Mouse (Mus musculus) Patski (cell line): ENCODE results near the gene Ehhadh. TPM values are rescaled to one million over a fixed set of nuclear protein-coding genes. Genes with fewer than 3 reads are reported as not detected.
"Not testable (repeated sequence)": the region's sequence is repeated elsewhere in the genome, so short reads cannot be mapped to it uniquely, and the experiment has no call there.

Experiments used
- ATAC-seq: fragments of 100-300 bp; one replicate; pipeline ENCODE4 v1.8.0; 2021
- CTCF ChIA-PET: fragments of 350-600 bp; sonication (Branson Sonifier 250); formaldehyde crosslinking; loops from one replicate; lab custom pipeline; 2022; ENCODE audit warnings: inconsistent platforms; lab: Charles Lee
- POLR2A ChIA-PET: fragments of 350-600 bp; sonication (Branson Sonifier 250); formaldehyde crosslinking; loops from one replicate; lab custom pipeline; 2022; ENCODE audit warnings: antibody characterized with exemption, inconsistent platforms; lab: Charles Lee
- DNase-seq: peaks from one replicate; pipeline ENCODE4 v3.0.0-alpha.2; 2011; ENCODE audit warnings: low read depth, low spot score
- H3K27me3 ChIP-seq: fragments of 371-371 bp; one replicate; pipeline ENCODE4 v1.5.1; 2021
- CTCF ChIP-seq: fragments of 100-300 bp; IDR thresholded peaks from one replicate; pipeline ENCODE4 v1.5.1; 2021
- in situ Hi-C: fragments of 300-500 bp; cut with MboI; formaldehyde crosslinking; loops from 3 replicates; pipeline ENCODE4 v1.11.1; 2018; ENCODE audit warnings: low pct_unique_long_range_greater_than_20kb, mixed read lengths
- polyA plus RNA-seq: library from polyadenylated mRNA; unstranded; gene quantifications from one replicate; pipeline ENCODE4 v1.2.3, GENCODE M21; 2021

Ehhadh gene
- polyA plus RNA-seq, 1 experiment from 2014 or later = 0.08 TPM

- no peak for ATAC-seq
- TF ChIP-seq CTCF = no peak
- POLR2A ChIA-PET = interaction anchor here (0.7 kb wide), 1 partner anchor 10 kb away, joined by 3 read pairs; no protein-coding TSS in a partner anchor
- H3K27me3 ChIP-seq = no peaks in the 10 kb centered on the region
- CTCF ChIA-PET = interaction anchor here (1.1 to 2.7 kb wide), 4 partner anchors 19 to 67 kb away, joined by 3 to 6 read pairs (median 4); no protein-coding TSS in a partner anchor
- in situ Hi-C loops = no loop called here
- no peak for DNase-seq
Observed at GRCm38 (mm10) chr16:21795071-21795470, 7.5 kb upstream of the Ehhadh start.

- DNase-seq (no peak), ATAC-seq (no peak)
- no peak for TF ChIP-seq CTCF
- in situ Hi-C loops = no loop called here
- CTCF ChIA-PET = interaction anchor here (1.1 to 2.7 kb wide), 4 partner anchors 20 to 67 kb away, joined by 3 to 6 read pairs (median 4); no protein-coding TSS in a partner anchor
- H3K27me3 ChIP-seq = no peaks in the 10 kb centered on the region
- POLR2A ChIA-PET = interaction anchor here (0.7 kb wide), 1 partner anchor 10 kb away, joined by 3 read pairs; no protein-coding TSS in a partner anchor
Observed at GRCm38 (mm10) chr16:21794697-21795045, 7.1 kb upstream of the Ehhadh start.

- POLR2A ChIA-PET = interaction anchor here (0.6 to 0.7 kb wide), 2 partner anchors 11 to 164 kb away, joined by 3 to 5 read pairs; no protein-coding TSS in a partner anchor
- CTCF ChIA-PET = interaction anchor here (1.1 to 2.7 kb wide), 4 partner anchors 21 to 66 kb away, joined by 3 to 6 read pairs (median 4); no protein-coding TSS in a partner anchor
- DNase-seq (peak; percentile 51), ATAC-seq (peak; percentile 96)
- no peak for TF ChIP-seq CTCF
- in situ Hi-C loops = no loop called here
- no peaks in the 10 kb centered on the region for H3K27me3 ChIP-seq
Observed at GRCm38 (mm10) chr16:21793875-21794696, 6.5 kb upstream of the Ehhadh start, which contains the start of gene Map3k13. TSS of gene Map3k13 (plus strand) at chr16:21794346.

GRCm38 (mm10) chr16:21793080-21793810 lies 5.6 kb upstream of the Ehhadh start:
- in situ Hi-C loops, H3K27me3 ChIP-seq, ATAC-seq, DNase-seq: not testable (repeated sequence)
- ChIA-PET POLR2A (interaction anchor here (0.6 kb wide), 1 partner anchor 163 kb away, joined by 5 read pairs; no protein-coding TSS in a partner anchor), CTCF (interaction anchor here (0.9 to 1.5 kb wide), 4 partner anchors 22 to 65 kb away, joined by 3 to 5 read pairs (median 4); no protein-coding TSS in a partner anchor)

GRCm38 (mm10) chr16:21791779-21792178 lies 4.2 kb upstream of the Ehhadh start:
- in situ Hi-C loops = no loop called here
- ChIA-PET CTCF (interaction anchor here (1.1 to 1.5 kb wide), 3 partner anchors 26 to 64 kb away, joined by 3 to 5 read pairs (median 3); no protein-coding TSS in a partner anchor), POLR2A (no interaction called here)
- no peaks in the 10 kb centered on the region for H3K27me3 ChIP-seq
- TF ChIP-seq CTCF = no peak
- no peak for ATAC-seq
- DNase-seq = no peak

GRCm38 (mm10) chr16:21790469-21790868 lies 2.9 kb upstream of the Ehhadh start:
- ATAC-seq (no peak), DNase-seq (no peak)
- in situ Hi-C loops = no loop called here
- CTCF ChIA-PET = no interaction called here
- H3K27me3 ChIP-seq = no peaks in the 10 kb centered on the region
- POLR2A ChIA-PET = no interaction called here
- TF ChIP-seq CTCF = no peak

- TF ChIP-seq CTCF = no peak
- in situ Hi-C loops = no loop called here
- CTCF ChIA-PET = no interaction called here
- POLR2A ChIA-PET = no interaction called here
- ATAC-seq (no peak), DNase-seq (no peak)
- H3K27me3 ChIP-seq = no peaks in the 10 kb centered on the region
Observed at GRCm38 (mm10) chr16:21789180-21789579, 1.6 kb upstream of the Ehhadh start.

- POLR2A ChIA-PET = no interaction called here
- in situ Hi-C loops = no loop called here
Observed at GRCm38 (mm10) chr16:21788581-21788980, 974 bp upstream of the Ehhadh start.

GRCm38 (mm10) chr16:21786317-21786716 lies 1.3 kb downstream of the Ehhadh start:
- H3K27me3 ChIP-seq = no peaks in the 10 kb centered on the region
- in situ Hi-C loops = no loop called here
- ChIA-PET POLR2A (no interaction called here), CTCF (interaction anchor here (0.5 kb wide), 1 partner anchor 418 kb away, joined by 3 read pairs; no protein-coding TSS in a partner anchor)
- ATAC-seq = no peak
- TF ChIP-seq CTCF = no peak
- DNase-seq = no peak

More at GRCm38 (mm10) chr16:21788581-21788980, 974 bp upstream of the Ehhadh start:
- CTCF ChIA-PET = no interaction called here
- no peaks in the 10 kb centered on the region for H3K27me3 ChIP-seq
- no peak for DNase-seq
- TF ChIP-seq CTCF = peak; percentile 35
- no peak for ATAC-seq

- TF ChIP-seq CTCF = no peak
- no peak for ATAC-seq
- DNase-seq = no peak
- ChIA-PET POLR2A (no interaction called here), CTCF (no interaction called here)
- no peaks in the 10 kb centered on the region for H3K27me3 ChIP-seq
- in situ Hi-C loops = no loop called here
Observed at GRCm38 (mm10) chr16:21785000-21785399, 2.6 kb downstream of the Ehhadh start.
